Mouse (Mus musculus): ENCODE data around the gene Mrpl34. TPM values are rescaled to one million over a fixed set of nuclear protein-coding genes. Genes with fewer than 3 reads are reported as not detected.

Mrpl34 gene
- polyA plus RNA-seq, 1 experiment from 2014 or later = 154 TPM

DNA sequence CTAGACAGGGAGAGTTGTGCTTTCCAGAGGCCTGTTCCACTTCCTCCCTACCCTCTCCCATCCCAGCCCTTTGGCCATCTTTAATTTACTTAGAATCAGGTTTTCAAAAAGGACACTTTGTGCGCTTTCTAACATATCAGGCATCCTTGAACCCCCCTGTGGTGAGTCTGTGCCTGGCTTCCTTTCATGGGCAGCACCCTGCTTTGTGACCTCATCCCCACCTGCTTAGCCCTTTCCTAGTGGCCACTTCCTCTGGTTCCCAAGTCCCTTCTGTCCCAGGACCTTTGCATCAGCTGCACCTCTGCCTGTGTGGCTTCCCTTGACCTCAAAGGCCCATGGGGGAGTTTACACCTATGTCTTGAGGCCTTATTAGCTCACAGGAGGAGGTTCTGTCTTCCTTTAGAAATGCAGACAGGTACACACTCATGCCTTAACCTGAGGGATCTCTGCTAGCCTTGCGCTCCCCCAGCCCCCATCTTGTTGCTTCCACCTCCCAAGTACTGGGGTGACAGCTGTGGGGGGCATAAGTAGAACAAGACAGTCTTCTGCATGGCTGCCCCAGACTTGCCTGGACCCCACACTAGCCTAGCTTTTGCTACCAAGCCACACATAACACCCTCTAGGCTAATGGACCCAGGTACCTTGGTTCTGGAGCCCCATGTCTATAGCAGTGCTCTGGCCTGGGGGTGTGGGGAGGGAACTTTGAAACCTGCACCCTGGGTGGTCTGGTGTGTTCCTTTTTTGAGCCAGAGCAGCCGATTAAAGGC lies 5.6 kb downstream of the Mrpl34 start:
- 77% methylated on average over 3 of the region's 3 CpGs for WGBS
- no peaks in the 10 kb centered on the region for H3K9me3 ChIP-seq
- peak overlapping the region; percentile 79 for H3K4me3 ChIP-seq (replicated peaks)
- peaks cover 15% of the 10 kb centered on the region for H3K4me1 ChIP-seq
- no peak overlapping the region for H3K27ac ChIP-seq
- no peaks in the 10 kb centered on the region for H3K27me3 ChIP-seq (replicated peaks)
- H3K9ac ChIP-seq = peak overlapping the region; percentile 64; the same call in 1 of the 2 replicates
- ATAC-seq (ENCODE audit: insufficient read depth, low FRiP score, low read depth) = no peak
- peaks cover 24% of the 10 kb centered on the region for H3K36me3 ChIP-seq
- peak overlapping the region; percentile 78 for H3K4me2 ChIP-seq

DNA sequence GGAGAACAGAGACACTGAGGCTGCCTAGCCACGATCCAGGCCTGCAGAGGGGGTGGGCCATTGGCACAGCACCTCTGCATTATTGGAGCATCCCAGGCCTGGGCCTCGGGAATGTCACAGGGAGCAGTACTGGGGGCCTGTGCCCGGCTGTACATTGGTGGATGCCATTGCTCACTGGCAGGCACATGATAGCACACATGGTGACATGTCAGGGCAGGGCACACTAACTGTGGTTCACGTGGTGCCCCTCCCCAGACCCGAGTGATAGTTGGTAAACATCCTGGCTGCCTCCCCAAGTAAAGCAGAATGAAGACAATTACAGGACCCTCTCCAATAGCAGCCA lies 6.1 kb downstream of the Mrpl34 start:
- H3K36me3 ChIP-seq = peaks cover 24% of the 10 kb centered on the region
- no peak overlapping the region for H3K4me2 ChIP-seq
- H3K9ac ChIP-seq = no peak overlapping the region
- no peaks in the 10 kb centered on the region for H3K9me3 ChIP-seq
- H3K4me3 ChIP-seq (replicated peaks) = no peak overlapping the region
- no peak overlapping the region for H3K27ac ChIP-seq
- WGBS = 71% methylated on average over 5 of the region's 5 CpGs
- ATAC-seq (ENCODE audit: insufficient read depth, low FRiP score, low read depth) = no peak
- H3K4me1 ChIP-seq = peaks cover 17% of the 10 kb centered on the region
- no peaks in the 10 kb centered on the region for H3K27me3 ChIP-seq (replicated peaks)

DNA sequence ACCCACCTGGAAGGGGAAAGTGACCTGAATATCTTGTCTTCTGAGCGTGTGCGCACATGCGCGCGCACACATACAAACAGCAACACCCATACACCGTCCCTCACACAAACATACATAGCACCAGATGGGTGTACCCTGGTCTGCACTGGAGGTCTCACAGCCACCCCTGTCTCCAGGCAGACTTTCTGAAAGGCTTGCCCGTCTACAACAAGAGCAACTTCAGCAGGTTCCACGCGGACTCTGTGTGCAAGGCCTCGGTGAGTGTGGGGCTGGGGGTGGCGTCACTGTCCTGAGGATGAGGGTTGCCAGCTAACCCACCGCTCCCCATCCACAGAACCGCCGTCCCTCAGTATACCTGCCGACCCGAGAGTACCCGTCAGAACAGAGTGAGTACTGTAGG lies 7.1 kb downstream of the Mrpl34 start:
- H3K4me3 ChIP-seq (replicated peaks) = no peak overlapping the region
- peaks cover 24% of the 10 kb centered on the region for H3K36me3 ChIP-seq
- no peak overlapping the region for H3K9ac ChIP-seq
- whole genome bisulfite sequencing = 93% methylated on average over 17 of the region's 17 CpGs
- no peaks in the 10 kb centered on the region for H3K27me3 ChIP-seq (replicated peaks)
- no peaks in the 10 kb centered on the region for H3K9me3 ChIP-seq
- H3K4me2 ChIP-seq = no peak overlapping the region
- no peak for ATAC-seq (ENCODE audit: insufficient read depth, low FRiP score, low read depth)
- no peak overlapping the region for H3K27ac ChIP-seq
- peaks cover 20% of the 10 kb centered on the region for H3K4me1 ChIP-seq

DNA sequence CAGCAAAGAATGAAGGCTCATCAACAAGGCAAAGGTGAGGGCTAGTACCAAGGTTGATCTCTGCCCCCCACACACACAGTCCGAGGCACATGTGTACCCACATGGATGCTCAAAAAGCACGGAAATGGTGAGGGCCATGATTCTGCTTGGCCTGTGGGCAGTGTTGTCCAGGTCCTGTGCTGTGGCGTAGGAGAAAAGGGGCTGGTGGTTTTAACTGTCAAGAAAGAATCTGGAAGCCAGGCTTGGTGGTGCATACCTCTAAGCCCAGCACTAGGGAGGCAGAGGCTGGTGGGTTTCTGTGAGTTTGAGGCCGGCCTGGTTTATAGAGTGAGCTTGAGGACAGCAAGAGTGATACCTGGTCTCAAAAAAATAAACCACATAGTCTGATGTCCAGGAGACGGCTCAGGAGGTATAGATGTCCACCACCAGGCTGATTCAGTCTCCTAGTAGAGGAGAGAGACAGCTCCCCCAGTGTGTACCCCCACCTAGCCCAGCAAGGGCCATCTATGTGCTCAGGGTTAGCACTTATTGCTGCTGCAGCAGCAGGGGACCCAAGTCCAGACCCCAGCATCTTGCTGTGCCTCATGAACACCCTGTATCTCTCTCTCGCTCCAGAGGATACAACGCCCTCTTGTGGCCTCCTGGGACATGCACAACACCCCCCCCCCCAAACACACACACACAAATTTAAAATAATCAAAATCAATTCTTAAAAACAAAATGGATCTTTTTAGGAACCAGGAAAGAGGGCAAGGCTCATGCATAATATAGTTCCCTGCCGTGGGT lies 8.0 kb downstream of the Mrpl34 start:
- H3K27me3 ChIP-seq (replicated peaks) = no peaks in the 10 kb centered on the region
- H3K4me2 ChIP-seq = no peak overlapping the region
- no peaks in the 10 kb centered on the region for H3K9me3 ChIP-seq
- H3K4me3 ChIP-seq (replicated peaks) = no peak overlapping the region
- H3K36me3 ChIP-seq = peaks cover 24% of the 10 kb centered on the region
- no peak overlapping the region for H3K9ac ChIP-seq
- WGBS = 82% methylated on average over 8 of the region's 8 CpGs
- no peak for ATAC-seq (ENCODE audit: insufficient read depth, low FRiP score, low read depth)
- H3K27ac ChIP-seq = no peak overlapping the region
- peaks cover 27% of the 10 kb centered on the region for H3K4me1 ChIP-seq

GRCm38 (mm10) chr8:71474344-71474743 lies 9.6 kb downstream of the Mrpl34 start:
- no peak overlapping the region for H3K27ac ChIP-seq
- H3K9ac ChIP-seq = no peak overlapping the region
- no peaks in the 10 kb centered on the region for H3K27me3 ChIP-seq (replicated peaks)
- no peaks in the 10 kb centered on the region for H3K9me3 ChIP-seq
- ATAC-seq (ENCODE audit: insufficient read depth, low FRiP score, low read depth) = no peak
- WGBS = 89% methylated on average over 18 of the region's 18 CpGs
- peaks cover 27% of the 10 kb centered on the region for H3K4me1 ChIP-seq
- H3K4me2 ChIP-seq = no peak overlapping the region
- H3K4me3 ChIP-seq (replicated peaks) = no peak overlapping the region
- peaks cover 24% of the 10 kb centered on the region for H3K36me3 ChIP-seq

DNA sequence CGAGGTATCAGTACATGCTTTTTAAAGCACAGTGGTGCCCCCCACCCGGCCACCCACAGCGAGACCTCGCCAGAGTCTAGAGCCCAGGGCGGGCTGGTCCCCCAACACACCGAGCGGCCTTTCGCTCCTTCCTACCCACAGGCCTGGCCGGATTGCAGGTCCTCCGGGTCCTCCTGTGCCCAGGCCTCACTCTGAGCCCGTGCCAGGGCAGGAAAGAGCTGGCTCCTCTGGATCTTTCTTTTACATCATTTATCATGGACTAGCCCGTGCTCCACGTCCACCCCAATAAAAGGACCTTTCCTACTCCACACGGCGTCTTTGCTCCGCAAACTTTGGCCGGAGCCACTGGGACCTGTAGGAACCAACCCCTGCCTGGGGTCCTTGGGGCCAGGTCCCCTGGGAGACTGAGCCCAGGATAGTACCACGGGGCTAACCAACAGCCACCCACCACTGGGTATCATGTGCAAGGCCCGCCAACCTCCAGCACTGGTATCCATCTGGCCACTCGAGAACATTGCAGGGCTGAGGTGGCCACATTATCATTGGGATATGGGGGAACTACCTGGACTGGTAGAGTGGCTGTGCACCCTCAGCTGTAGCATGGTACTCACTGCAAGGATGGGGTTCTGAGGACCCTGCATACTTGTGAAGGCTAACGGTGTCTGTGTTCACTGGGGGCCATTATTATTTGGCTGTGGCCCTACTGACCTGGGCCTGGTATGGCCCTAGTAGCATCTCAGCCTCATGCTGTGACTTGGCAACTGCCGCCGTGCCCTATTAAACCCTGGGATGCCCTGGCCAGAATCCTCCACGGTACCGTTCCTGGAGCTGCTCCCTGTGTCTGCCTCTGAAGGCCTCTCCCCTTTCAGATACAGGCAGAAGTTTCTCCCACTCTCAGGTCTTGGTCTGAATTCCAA lies 10.3 kb downstream of the Mrpl34 start:
- Histone ChIP-seq H3K4me1 (peaks cover 23% of the 10 kb centered on the region), H3K4me2 (no peak overlapping the region), H3K36me3 (peaks cover 24% of the 10 kb centered on the region), H3K4me3 (replicated peaks) (0 out of 2 replicates have a peak overlapping the region, but pooled peaks have one; percentile 64), H3K27me3 (replicated peaks) (no peaks in the 10 kb centered on the region), H3K9ac (no peak overlapping the region), H3K27ac (no peak overlapping the region), H3K9me3 (no peaks in the 10 kb centered on the region)
- 90% methylated on average over 25 of the region's 25 CpGs for WGBS
- ATAC-seq (ENCODE audit: insufficient read depth, low FRiP score, low read depth) = no peak

DNA sequence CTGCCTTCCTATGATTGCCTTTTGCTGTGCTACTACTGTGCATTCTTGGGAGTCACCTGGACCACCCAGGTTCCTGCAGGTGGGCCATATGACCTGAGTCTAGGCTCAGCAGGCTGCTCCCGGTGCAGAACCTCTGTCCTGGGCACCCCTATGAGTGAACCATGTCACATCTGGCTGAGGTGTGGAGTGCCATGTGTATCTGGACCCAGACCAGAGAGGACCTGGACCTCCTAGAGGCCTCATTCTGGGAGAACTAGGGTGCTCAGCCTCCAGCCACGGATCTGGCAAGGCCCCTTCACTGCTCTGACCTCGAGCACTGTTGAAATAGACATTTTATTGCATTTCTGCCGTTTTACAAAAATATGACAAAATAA lies 10.9 kb downstream of the Mrpl34 start:
- Histone ChIP-seq H3K36me3 (peaks cover 24% of the 10 kb centered on the region), H3K9ac (peak overlapping the region; percentile 50; the same call in 1 of the 2 replicates), H3K4me3 (replicated peaks) (peak overlapping the region; percentile 64), H3K4me2 (peak overlapping the region; percentile 92), H3K9me3 (no peaks in the 10 kb centered on the region), H3K4me1 (peaks cover 17% of the 10 kb centered on the region; the same call in 1 of the 2 replicates), H3K27ac (peak overlapping the region; percentile 88; the same call in 1 of the 2 replicates), H3K27me3 (replicated peaks) (no peaks in the 10 kb centered on the region)
- WGBS = 26% methylated on average over 4 of the region's 4 CpGs
- ATAC-seq (ENCODE audit: insufficient read depth, low FRiP score, low read depth) = no peak

GRCm38 (mm10) chr8:71476099-71476940 lies 11.6 kb downstream of the Mrpl34 start:
- Histone ChIP-seq H3K9ac (peak overlapping the region; percentile 50; the same call in 1 of the 2 replicates), H3K4me1 (peaks cover 14% of the 10 kb centered on the region; the same call in 1 of the 2 replicates), H3K27ac (peak overlapping the region; percentile 88), H3K4me2 (peak overlapping the region; percentile 92), H3K36me3 (peaks cover 24% of the 10 kb centered on the region), H3K27me3 (replicated peaks) (no peaks in the 10 kb centered on the region), H3K4me3 (replicated peaks) (peak overlapping the region; percentile 64), H3K9me3 (no peaks in the 10 kb centered on the region)
- peak; percentile 74 for ATAC-seq (ENCODE audit: insufficient read depth, low FRiP score, low read depth)
- under 1% methylated on average over 104 of the region's 121 CpGs for WGBS

DNA sequence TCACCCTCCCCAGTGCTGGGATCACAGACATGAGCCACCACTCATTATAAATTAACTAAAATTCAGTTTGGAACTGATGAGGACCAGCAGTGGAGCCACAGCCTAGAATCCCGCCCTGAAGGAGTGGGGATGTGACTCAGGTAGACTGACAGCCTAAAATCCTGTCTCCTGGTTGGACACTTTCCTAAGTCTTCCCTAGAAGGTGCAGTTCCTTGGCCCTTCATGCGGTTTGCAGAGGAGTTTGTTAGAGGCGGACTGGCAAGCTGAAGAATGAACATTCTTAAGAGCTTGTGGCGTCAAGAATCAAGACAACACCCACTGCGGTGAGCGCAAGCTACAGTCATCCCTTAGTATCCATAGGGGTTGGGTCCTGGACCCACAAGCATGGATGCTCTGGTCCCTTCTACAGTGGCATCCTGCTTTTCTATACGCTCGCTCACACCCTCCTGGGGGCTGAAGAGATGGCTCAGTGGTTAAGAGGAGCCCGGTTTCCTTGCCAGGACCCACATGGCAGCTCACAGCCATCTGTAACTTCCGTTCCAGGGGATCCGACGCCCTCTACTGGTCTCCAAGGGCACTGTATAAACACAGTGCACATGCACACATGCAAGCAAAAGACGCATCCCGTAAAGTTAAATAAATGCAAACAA lies 12.6 kb downstream of the Mrpl34 start:
- peaks cover 21% of the 10 kb centered on the region for H3K36me3 ChIP-seq
- H3K9me3 ChIP-seq = no peaks in the 10 kb centered on the region
- peak overlapping the region; percentile 64 for H3K4me3 ChIP-seq (replicated peaks)
- H3K4me2 ChIP-seq = peak overlapping the region; percentile 92
- 54% methylated on average over 14 of the region's 14 CpGs for WGBS
- ATAC-seq (ENCODE audit: insufficient read depth, low FRiP score, low read depth) = no peak
- no peaks in the 10 kb centered on the region for H3K27me3 ChIP-seq (replicated peaks)
- H3K27ac ChIP-seq = no peak overlapping the region
- peaks cover 14% of the 10 kb centered on the region; the same call in 1 of the 2 replicates for H3K4me1 ChIP-seq
- no peak overlapping the region for H3K9ac ChIP-seq

DNA sequence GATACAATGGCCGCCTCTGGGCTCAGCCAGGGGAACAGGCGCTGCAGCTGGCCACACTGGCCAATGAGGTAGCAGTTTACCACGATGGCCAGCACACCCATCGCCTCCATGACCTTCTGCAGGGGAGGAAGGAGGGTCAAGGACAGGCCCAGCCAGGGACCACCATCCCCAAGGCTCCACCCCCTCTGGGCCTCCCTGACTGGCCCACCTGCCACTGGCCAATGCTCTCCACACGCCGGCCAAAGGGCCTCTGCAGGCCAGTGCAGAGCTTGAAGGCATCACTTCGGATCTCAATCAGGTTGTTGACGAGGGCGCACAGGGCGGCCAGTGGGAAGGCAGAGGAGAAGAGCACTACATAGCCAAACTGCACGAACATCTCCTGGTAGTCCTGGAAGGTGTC lies 14.2 kb downstream of the Mrpl34 start:
- Histone ChIP-seq H3K9ac (no peak overlapping the region), H3K4me3 (replicated peaks) (no peak overlapping the region), H3K27me3 (replicated peaks) (no peaks in the 10 kb centered on the region), H3K4me1 (peaks cover 14% of the 10 kb centered on the region; the same call in 1 of the 2 replicates), H3K27ac (no peak overlapping the region), H3K36me3 (peaks cover 11% of the 10 kb centered on the region; the same call in 1 of the 2 replicates), H3K4me2 (no peak overlapping the region), H3K9me3 (no peaks in the 10 kb centered on the region)
- 91% methylated on average over 11 of the region's 11 CpGs for WGBS
- no peak for ATAC-seq (ENCODE audit: insufficient read depth, low FRiP score, low read depth)

Data from stomach, embryonic 15.5 days (tissue).